Mouse (Mus musculus) liver, adult 2 months (tissue): ENCODE measurements around the gene Pcdh8.

Source experiments
- CTCF ChIP-seq: fragments of 200-500 bp; IDR thresholded peaks from 2 replicates; pipeline ENCODE4 v1.5.1; 2011; ENCODE audit warnings: low read depth, low read length, control low read depth
- POLR2A ChIP-seq: fragments of 200-500 bp; IDR thresholded peaks from 2 replicates; pipeline ENCODE4 v1.6.1; 2011; ENCODE audit warnings: low read length, control low read depth; ENCODE audit not compliant: insufficient read depth; ENCODE audit errors: extremely low read depth

- TF ChIP-seq CTCF (no peak), POLR2A (no peak)
These were observed 47.0 kb downstream of the Pcdh8 start for GRCm38 (mm10) chr14:79724002-79724681.
